Mouse (Mus musculus) forebrain, embryonic 15.5 days (tissue): ENCODE data around the gene Slc2a5. TPM values are rescaled to one million over a fixed set of nuclear protein-coding genes. Genes with fewer than 3 reads are reported as not detected.

Source experiments
- ATAC-seq: fragments of 200-750 bp; cut with Nextera tagmentation; replicated peaks from 2 replicates; pipeline ENCODE4 v1.8.0; 2017; ENCODE audit warnings: mild to moderate bottlenecking, moderate TSS enrichment, moderate library complexity
- H3K27ac ChIP-seq: fragments of 300-500 bp; sonication (generic); replicated peaks from 2 replicates; pipeline ENCODE4 v1.5.1; 2015; ENCODE audit warnings: mild to moderate bottlenecking, inconsistent platforms
- H3K27me3 ChIP-seq: fragments of 300-500 bp; sonication (generic); 2 replicates; pipeline ENCODE4 v1.6.1; 2015; ENCODE audit warnings: inconsistent platforms
- H3K36me3 ChIP-seq: fragments of 300-500 bp; sonication (generic); 2 replicates; pipeline ENCODE4 v1.6.1; 2015; ENCODE audit warnings: mild to moderate bottlenecking, inconsistent platforms
- H3K4me1 ChIP-seq: fragments of 300-500 bp; sonication (generic); 2 replicates; pipeline ENCODE4 v1.6.1; 2015; ENCODE audit warnings: inconsistent platforms
- H3K4me2 ChIP-seq: fragments of 300-500 bp; sonication (generic); replicated peaks from 2 replicates; pipeline ENCODE4 v1.6.1; 2015; ENCODE audit warnings: mild to moderate bottlenecking, inconsistent platforms
- H3K4me3 ChIP-seq: fragments of 300-500 bp; sonication (generic); 2 replicates; pipeline ENCODE4 v1.5.1; 2015; ENCODE audit warnings: mild to moderate bottlenecking, inconsistent platforms
- H3K9ac ChIP-seq: fragments of 300-500 bp; sonication (generic); replicated peaks from 2 replicates; pipeline ENCODE4 v1.6.1; 2015; ENCODE audit warnings: mild to moderate bottlenecking, inconsistent platforms
- H3K9me3 ChIP-seq: fragments of 300-500 bp; sonication (generic); 2 replicates; pipeline ENCODE4 v1.6.1; 2016; ENCODE audit warnings: inconsistent platforms
- WGBS: fragments of 180-500 bp; shearing (Covaris S2); methylation state at CpG from one replicate; pipeline ENCODE4 v1.1.7; 2015; ENCODE audit warnings: mixed read lengths; 5-methylcytosine and 5-hydroxymethylcytosine counted together
- polyA plus RNA-seq: library from polyadenylated mRNA; unstranded; fragments of >200 nt; fragmentation: Nextera tagmentation; extraction: Ambion mirVana; gene quantifications from 2 replicates; pipeline ENCODE4 v1.2.1, GENCODE M21; 2015

Gene Slc2a5
- polyA plus RNA-seq, result 1.9 and 2.4 TPM in 2 replicates

DNA sequence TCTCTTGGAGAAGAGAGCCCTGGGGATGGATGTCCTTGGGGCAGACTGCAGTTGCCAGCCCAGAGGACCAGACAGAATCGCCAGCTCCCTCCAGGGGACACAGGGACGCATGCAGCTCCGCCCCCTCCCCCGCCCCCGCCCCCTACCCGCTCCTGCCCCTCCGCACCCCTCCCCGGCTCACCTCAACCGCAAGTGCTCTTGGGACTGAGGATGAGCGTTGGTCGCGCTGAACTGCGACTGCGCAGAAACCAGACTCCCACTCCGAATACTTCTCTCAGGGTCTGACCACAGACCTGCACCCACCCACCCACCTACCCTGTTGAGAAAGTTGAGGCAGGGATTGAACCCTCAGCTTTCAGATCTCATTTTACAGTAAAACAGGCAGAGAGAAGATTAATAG lies at the start of gene Slc2a5:
Gene Slc2a5 (plus strand): TSS at position 229 of the 400 bp plus-strand sequence.
- Histone ChIP-seq H3K4me2 (peak within 1 kb of the TSS; percentile 35), H3K27me3 (no peaks in the 10 kb centered on the region), H3K9me3 (no peaks in the 10 kb centered on the region), H3K27ac (no peak within 1 kb of the TSS), H3K4me1 (peaks cover 10% of the 10 kb centered on the region), H3K4me3 (peak within 1 kb of the TSS; percentile 6; the same call in 1 of the 2 replicates), H3K9ac (no peak within 1 kb of the TSS), H3K36me3 (no peaks in the 10 kb centered on the region)
- 6% methylated on average over 15 of the region's 15 CpGs for WGBS
- no peak for ATAC-seq

DNA sequence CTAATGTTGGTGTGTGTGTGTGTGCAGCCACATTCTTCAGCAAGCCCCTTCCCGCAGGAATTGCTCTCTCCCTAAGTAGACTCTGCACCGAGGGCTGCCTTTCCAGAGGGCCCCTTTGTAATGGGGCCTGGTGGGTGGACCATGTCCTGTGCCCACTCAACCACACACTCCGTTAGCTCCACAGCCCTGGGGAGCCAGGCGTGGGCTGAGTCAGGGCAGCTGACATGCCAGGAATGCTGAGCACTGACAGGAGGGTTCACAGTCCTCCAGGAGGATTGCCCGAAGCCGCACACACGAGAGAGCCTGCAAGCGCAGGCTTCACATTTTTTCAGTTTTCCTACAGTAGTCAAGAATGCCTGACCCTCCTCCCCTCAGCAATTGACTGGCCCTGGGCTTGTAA lies 48.9 kb upstream of the Slc2a5 start:
- H3K9me3 ChIP-seq, result no peaks in the 10 kb centered on the region
- H3K4me1 ChIP-seq, result no peaks in the 10 kb centered on the region
- 65% methylated on average over 8 of the region's 8 CpGs for WGBS
- H3K4me2 ChIP-seq, result no peak overlapping the region
- H3K27me3 ChIP-seq, result no peaks in the 10 kb centered on the region
- H3K27ac ChIP-seq, result no peak overlapping the region
- no peak for ATAC-seq
- no peak overlapping the region for H3K4me3 ChIP-seq
- H3K36me3 ChIP-seq, result no peaks in the 10 kb centered on the region
- H3K9ac ChIP-seq, result no peak overlapping the region

DNA sequence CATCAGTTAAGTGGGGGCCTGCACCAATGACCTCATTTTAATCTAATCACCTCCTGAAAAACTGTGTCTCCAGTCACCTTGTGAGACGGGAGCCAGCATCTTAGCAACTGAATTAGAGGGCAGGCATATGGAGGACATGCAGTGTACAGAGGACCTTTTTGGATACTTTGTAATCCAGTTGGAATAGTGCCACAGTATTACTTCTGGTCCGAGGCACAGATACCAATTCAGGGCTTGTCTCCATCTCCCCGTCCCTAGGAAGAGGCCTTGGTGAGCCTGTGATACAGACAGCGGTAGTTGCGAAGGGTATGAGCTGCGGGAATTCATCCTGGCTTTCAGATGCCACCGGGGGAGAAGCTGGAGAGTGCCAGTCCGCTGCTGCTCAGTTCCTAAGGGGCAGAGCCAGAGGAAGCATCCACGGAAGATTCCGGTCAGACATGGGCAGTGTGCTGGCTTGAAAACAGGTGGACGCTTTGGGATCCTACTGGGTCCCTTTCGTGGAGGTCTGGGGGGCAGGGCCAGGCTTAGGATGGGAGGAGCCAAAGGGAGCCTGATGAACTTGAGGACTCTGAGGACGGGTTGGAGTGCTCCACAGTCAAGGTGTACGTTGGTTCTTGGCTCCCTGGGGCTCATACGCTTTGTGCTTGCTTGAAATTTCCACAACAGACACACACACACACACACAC lies 46.5 kb upstream of the Slc2a5 start:
- Histone ChIP-seq H3K9me3 (no peaks in the 10 kb centered on the region), H3K9ac (no peak overlapping the region), H3K4me2 (no peak overlapping the region), H3K4me3 (no peak overlapping the region), H3K4me1 (no peaks in the 10 kb centered on the region), H3K36me3 (no peaks in the 10 kb centered on the region), H3K27ac (no peak overlapping the region), H3K27me3 (no peaks in the 10 kb centered on the region)
- 50% methylated on average over 15 of the region's 15 CpGs for WGBS
- ATAC-seq, result no peak

DNA sequence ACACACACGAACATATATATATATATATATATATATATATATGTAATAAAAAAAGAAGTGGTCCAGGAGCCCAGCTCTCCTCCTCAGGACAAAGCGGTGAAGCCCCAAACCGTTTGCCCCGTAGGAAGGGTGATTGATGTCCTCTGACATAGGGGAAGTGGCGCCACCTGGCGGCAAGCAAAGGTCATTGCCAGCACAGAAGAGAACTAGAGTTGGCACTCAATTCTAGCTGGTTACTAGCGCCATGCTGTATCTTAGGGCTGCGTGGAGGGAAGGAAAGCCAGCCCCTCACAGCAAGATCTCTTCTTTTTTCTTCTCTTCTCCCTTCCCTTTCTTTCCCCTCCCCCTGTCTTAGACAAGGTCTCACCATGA lies 46.0 kb upstream of the Slc2a5 start:
- Histone ChIP-seq H3K27me3 (no peaks in the 10 kb centered on the region), H3K4me2 (no peak overlapping the region), H3K9me3 (no peaks in the 10 kb centered on the region), H3K27ac (no peak overlapping the region), H3K9ac (no peak overlapping the region), H3K4me1 (no peaks in the 10 kb centered on the region), H3K36me3 (no peaks in the 10 kb centered on the region), H3K4me3 (no peak overlapping the region)
- 15% methylated on average over 8 of the region's 8 CpGs for WGBS
- ATAC-seq, result no peak

DNA sequence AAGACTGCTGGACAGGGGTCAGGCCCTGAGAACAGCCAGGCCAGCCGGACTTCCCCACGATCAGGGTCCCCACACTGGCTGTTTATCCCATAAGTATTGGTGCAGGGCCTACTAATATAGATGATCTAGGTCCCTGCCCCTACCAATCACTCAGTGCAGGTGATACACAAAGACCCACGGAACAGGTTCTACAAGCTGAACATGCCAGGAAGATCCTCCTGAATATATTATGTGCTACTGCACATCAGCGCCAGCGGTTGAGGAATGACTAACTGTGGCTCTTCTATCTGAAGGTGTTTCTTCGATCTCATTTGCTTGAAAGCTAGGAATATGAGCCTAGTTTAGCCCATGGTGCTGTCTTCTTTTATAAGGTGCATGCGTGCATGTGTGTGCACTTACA lies 43.7 kb upstream of the Slc2a5 start:
- Histone ChIP-seq H3K4me1 (no peaks in the 10 kb centered on the region), H3K9ac (no peak overlapping the region), H3K4me2 (no peak overlapping the region), H3K27ac (no peak overlapping the region), H3K27me3 (no peaks in the 10 kb centered on the region), H3K9me3 (no peaks in the 10 kb centered on the region), H3K4me3 (no peak overlapping the region), H3K36me3 (no peaks in the 10 kb centered on the region)
- no peak for ATAC-seq
- 92% methylated on average over 7 of the region's 7 CpGs for WGBS

DNA sequence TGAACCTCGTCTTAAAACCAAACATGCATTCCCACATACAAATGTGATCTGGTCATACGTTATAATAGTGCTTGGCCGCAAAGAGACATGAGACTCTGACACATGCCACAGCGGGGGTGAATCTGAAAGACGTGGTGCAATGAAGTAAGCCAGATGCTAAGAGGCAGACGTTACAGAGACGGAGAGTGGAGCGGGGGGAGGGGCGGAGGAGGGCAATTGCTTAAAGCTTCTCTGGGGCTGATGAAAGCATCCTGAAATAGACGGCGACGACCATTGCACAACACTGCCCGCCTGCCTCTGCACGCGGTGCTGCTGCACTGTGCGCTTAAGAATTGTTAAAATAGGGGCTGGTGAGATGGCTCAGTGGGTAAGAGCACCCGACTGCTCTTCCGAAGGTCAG lies 42.9 kb upstream of the Slc2a5 start:
- no peak for ATAC-seq
- no peaks in the 10 kb centered on the region for H3K36me3 ChIP-seq
- no peaks in the 10 kb centered on the region for H3K9me3 ChIP-seq
- no peak overlapping the region for H3K4me2 ChIP-seq
- no peak overlapping the region for H3K9ac ChIP-seq
- no peaks in the 10 kb centered on the region for H3K4me1 ChIP-seq
- no peaks in the 10 kb centered on the region for H3K27me3 ChIP-seq
- H3K4me3 ChIP-seq, result no peak overlapping the region
- 49% methylated on average over 18 of the region's 18 CpGs for WGBS
- H3K27ac ChIP-seq, result no peak overlapping the region

DNA sequence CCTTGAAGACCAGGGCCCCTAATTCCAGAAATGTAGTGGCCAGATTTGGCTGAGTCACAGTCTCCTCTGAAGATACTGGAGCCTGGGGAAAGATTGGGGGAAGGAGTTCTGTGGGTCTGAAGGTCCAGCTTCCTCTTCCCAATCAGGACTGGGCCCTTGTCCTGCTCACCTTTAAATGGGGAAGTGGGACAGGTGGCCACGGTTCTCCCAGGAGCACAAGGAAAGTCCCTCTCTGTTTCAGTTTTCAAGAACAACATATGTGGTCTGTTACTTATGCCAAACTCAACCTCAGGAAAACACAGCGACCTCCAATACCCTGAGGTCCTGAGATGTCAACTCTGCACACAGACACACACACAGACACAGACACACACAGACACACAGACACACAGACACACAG lies 40.4 kb upstream of the Slc2a5 start:
- ATAC-seq, result no peak
- H3K36me3 ChIP-seq, result no peaks in the 10 kb centered on the region
- H3K27ac ChIP-seq, result no peak overlapping the region
- H3K27me3 ChIP-seq, result no peaks in the 10 kb centered on the region
- 81% methylated on average over 2 of the region's 2 CpGs for WGBS
- no peak overlapping the region for H3K9ac ChIP-seq
- no peak overlapping the region for H3K4me3 ChIP-seq
- no peaks in the 10 kb centered on the region for H3K4me1 ChIP-seq
- H3K9me3 ChIP-seq, result no peaks in the 10 kb centered on the region
- H3K4me2 ChIP-seq, result no peak overlapping the region

DNA sequence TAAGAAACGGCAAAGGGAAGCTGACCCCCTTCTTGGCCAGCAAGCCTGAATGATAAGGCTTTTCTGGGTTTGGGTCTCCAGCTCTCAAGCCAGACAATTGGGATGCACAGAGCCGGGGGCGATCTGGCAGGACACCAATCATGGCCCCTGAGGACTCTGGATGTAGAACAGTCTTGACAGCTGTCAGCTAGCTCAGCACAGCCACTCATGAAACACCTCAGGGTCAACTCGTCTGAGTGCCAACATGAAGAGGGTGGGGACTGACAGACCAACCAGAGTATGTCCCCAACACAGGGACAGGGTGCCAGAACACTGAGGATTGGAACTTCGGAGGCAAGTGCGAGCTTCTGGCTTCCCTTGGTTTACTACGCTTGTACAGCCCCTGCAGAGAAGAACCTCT lies 39.8 kb upstream of the Slc2a5 start:
- H3K9me3 ChIP-seq, result no peaks in the 10 kb centered on the region
- ATAC-seq, result no peak
- no peaks in the 10 kb centered on the region for H3K27me3 ChIP-seq
- no peaks in the 10 kb centered on the region for H3K36me3 ChIP-seq
- no peak overlapping the region for H3K4me2 ChIP-seq
- no peak overlapping the region for H3K27ac ChIP-seq
- 78% methylated on average over 7 of the region's 7 CpGs for WGBS
- no peaks in the 10 kb centered on the region for H3K4me1 ChIP-seq
- H3K4me3 ChIP-seq, result no peak overlapping the region
- no peak overlapping the region for H3K9ac ChIP-seq

DNA sequence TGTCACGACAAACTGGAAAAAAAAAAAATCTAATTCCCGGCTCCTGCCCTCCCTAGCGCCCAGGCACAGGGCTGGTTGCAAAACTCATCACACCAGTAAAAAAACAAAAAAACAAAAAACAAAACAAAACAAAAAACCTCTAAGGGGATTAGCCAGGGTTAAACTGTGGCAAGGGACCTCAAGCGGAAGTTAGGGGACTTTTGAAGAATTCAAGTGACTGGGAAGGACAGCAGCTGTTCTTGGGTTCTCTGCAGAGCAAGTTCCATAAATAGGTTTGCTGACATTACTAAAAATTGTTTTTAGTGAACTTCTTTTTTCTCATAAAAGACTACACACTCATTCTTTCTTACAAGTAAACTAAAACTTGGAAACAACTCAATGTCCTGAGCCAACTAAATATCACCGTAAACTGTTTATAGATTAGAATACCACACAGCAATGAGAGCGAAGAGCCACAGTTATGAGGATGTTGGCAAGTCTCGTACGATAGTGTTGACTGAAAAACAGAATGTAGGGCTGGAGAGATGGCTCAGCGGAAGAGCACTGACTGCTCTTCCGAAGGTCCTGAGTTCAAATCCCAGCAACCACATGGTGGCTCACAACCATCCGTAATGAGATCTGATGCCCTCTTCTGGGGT lies 38.6 kb upstream of the Slc2a5 start:
- Histone ChIP-seq H3K9ac (no peak overlapping the region), H3K4me1 (no peaks in the 10 kb centered on the region), H3K4me3 (no peak overlapping the region), H3K36me3 (no peaks in the 10 kb centered on the region), H3K9me3 (no peaks in the 10 kb centered on the region), H3K4me2 (no peak overlapping the region), H3K27ac (no peak overlapping the region), H3K27me3 (no peaks in the 10 kb centered on the region)
- 81% methylated on average over 11 of the region's 11 CpGs for WGBS
- no peak for ATAC-seq

DNA sequence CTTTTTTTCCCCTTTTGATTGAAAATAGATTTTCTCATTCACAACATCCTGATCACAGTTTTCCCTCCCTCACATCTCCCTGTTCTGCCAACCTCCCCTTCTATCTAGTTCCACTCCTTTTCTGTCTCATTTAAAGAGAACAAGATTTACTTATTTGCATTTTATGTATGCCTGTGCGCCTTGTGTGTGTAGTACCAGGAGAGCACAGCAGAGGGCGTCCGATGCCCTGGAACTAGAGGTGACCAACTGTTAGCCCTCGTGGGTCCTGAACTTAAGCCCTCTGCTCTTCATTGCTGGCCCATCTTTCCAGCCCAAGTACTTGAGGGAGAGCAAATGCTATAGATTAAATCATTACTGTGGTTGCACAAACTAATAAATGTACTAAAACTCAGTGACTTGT lies 33.7 kb upstream of the Slc2a5 start:
- Histone ChIP-seq H3K4me3 (no peak overlapping the region), H3K4me1 (peaks cover 14% of the 10 kb centered on the region), H3K27me3 (peaks cover 22% of the 10 kb centered on the region), H3K9ac (no peak overlapping the region), H3K36me3 (no peaks in the 10 kb centered on the region), H3K9me3 (no peaks in the 10 kb centered on the region), H3K4me2 (no peak overlapping the region), H3K27ac (no peak overlapping the region)
- ATAC-seq, result no peak
- WGBS, result 78% methylated on average over 4 of the region's 4 CpGs

DNA sequence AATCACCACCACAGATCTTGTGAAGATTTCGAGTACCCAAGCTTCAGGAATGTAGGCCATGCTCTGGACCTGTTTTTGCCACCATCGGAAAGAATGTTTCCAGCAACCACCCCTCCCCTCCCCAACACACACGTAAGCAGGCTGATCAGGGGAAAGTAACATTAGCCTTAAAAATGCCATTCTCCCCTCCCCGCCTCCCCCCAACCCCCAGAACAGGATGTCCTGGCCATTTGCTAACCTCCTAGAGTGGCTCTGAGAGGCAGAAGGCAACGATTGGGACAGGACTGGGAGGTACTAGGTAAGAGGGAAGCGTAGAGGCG lies 32.3 kb upstream of the Slc2a5 start:
- H3K4me3 ChIP-seq, result peak overlapping the region; percentile 50
- no peaks in the 10 kb centered on the region for H3K9me3 ChIP-seq
- H3K4me1 ChIP-seq, result peaks cover 14% of the 10 kb centered on the region
- ATAC-seq, result no peak
- no peak overlapping the region for H3K27ac ChIP-seq
- peaks cover 22% of the 10 kb centered on the region for H3K27me3 ChIP-seq
- H3K36me3 ChIP-seq, result no peaks in the 10 kb centered on the region
- H3K9ac ChIP-seq, result peak overlapping the region; percentile 42; the same call in 1 of the 2 replicates
- H3K4me2 ChIP-seq, result peak overlapping the region; percentile 98
- 2% methylated on average over 7 of the region's 7 CpGs for WGBS

DNA sequence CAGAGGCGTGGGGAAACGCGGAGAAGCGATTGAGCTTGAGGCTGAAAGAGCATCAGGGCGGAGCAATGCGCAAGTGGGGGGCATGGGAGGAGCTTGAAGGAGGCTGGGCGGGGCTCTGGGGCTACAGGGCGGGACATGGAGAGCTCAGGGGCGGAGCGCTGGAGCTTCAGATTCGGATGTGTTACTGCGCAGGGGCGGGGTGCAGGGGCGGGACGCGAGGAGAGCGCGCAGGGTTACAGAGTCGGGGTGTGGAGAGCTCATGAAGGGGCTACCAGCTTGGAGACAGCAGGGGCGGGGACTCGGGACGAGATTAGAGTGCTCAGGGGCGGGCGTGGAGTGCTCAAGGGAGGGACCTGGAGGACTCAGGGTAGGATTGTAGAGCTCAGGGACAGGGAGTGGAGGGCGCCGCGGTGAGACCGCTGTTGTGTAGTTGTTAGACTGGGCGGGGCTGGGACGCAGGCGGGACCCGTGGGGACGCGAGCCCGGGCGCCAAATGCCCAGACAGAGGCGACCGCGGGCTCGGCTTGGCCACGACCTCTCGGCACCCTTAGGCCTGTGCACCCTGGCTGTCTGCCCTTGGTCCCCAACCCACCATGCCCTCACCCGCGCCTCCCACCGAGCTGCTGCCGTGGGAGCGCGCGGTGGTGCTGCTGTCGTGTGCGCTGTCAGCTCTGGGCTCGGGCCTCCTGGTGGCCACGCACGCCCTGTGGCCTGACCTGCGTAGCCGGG lies 31.8 kb upstream of the Slc2a5 start, which contains the start of gene Gpr157:
Gene Gpr157 (plus strand): TSS at position 205 of the 729 bp plus-strand sequence.
- ATAC-seq, result peak; percentile 97
- Histone ChIP-seq H3K4me2 (peak within 1 kb of the TSS; percentile 98), H3K9me3 (no peaks in the 10 kb centered on the region), H3K4me3 (peak within 1 kb of the TSS; percentile 50), H3K9ac (peak within 1 kb of the TSS; percentile 42), H3K4me1 (peaks cover 14% of the 10 kb centered on the region), H3K27me3 (peaks cover 22% of the 10 kb centered on the region), H3K27ac (no peak within 1 kb of the TSS), H3K36me3 (no peaks in the 10 kb centered on the region)
- 2% methylated on average over 49 of the region's 56 CpGs for WGBS
